Mouse (Mus musculus) liver, embryonic 14.5 days (tissue): ENCODE data around the gene Irs2. TPM values are rescaled to one million over a fixed set of nuclear protein-coding genes. Genes with fewer than 3 reads are reported as not detected.

Experiments used
- ATAC-seq: fragments of 200-750 bp; cut with Nextera tagmentation; 2 replicates; pipeline ENCODE4 v1.8.0; 2017; ENCODE audit warnings: moderate number of reproducible peaks, mild to moderate bottlenecking, moderate library complexity; ENCODE audit not compliant: insufficient read depth
- DNase-seq, 3 experiments: peaks; one replicate each; pipeline ENCODE4 v3.0.0-alpha.2; 2012 to 2013; ENCODE audit warnings: low read depth in 3 of 3, low spot score in 3 of 3
- H3K27ac ChIP-seq: fragments of 300-500 bp; sonication (generic); 2 replicates; pipeline ENCODE4 v1.5.1; 2014; ENCODE audit warnings: moderate library complexity, mild to moderate bottlenecking, control low read depth, inconsistent platforms
- H3K27me3 ChIP-seq: fragments of 300-500 bp; sonication (generic); 2 replicates; pipeline ENCODE4 v1.6.1; 2014; ENCODE audit warnings: mild to moderate bottlenecking, low read length, moderate library complexity; ENCODE audit not compliant: control insufficient read depth, insufficient read depth
- H3K36me3 ChIP-seq: fragments of 300-500 bp; sonication (generic); replicated peaks from 2 replicates; pipeline ENCODE4 v1.6.1; 2014; ENCODE audit warnings: low read depth; ENCODE audit not compliant: control insufficient read depth, insufficient read depth
- H3K4me1 ChIP-seq, 2 experiments: fragments of 200-500 bp in 1 of 2; fragments of 300-500 bp in 1 of 2; sonication (generic) in 1 of 2; replicated peaks; 2 replicates each; pipeline ENCODE4 v1.6.1; 2012 to 2014; ENCODE audit warnings: antibody characterized with exemption in 1 of 2, inconsistent platforms in 1 of 2, low read length in 1 of 2; ENCODE audit not compliant: control insufficient read depth in 2 of 2, insufficient read depth in 2 of 2
- H3K4me2 ChIP-seq: fragments of 300-500 bp; sonication (generic); 2 replicates; pipeline ENCODE4 v1.6.1; 2014; ENCODE audit warnings: low read depth, mild to moderate bottlenecking, control low read depth, moderate library complexity
- H3K4me3 ChIP-seq, 2 experiments: fragments of 200-500 bp in 1 of 2; fragments of 300-500 bp in 1 of 2; sonication (generic) in 1 of 2; 2 replicates each; pipeline ENCODE4 v1.5.1; 2012 to 2014; ENCODE audit warnings: low read depth in 2 of 2, low read length in 2 of 2, mild to moderate bottlenecking in 2 of 2, control low read depth in 1 of 2, inconsistent platforms in 1 of 2, moderate library complexity in 1 of 2; ENCODE audit not compliant: insufficient read depth in 1 of 2
- H3K9ac ChIP-seq: fragments of 300-500 bp; sonication (generic); replicated peaks from 2 replicates; pipeline ENCODE4 v1.6.1; 2014; ENCODE audit warnings: mild to moderate bottlenecking, control low read depth, moderate library complexity
- H3K9me3 ChIP-seq: fragments of 300-500 bp; sonication (generic); 2 replicates; pipeline ENCODE4 v1.6.1; 2016; ENCODE audit warnings: low read length, mixed read lengths; ENCODE audit not compliant: control insufficient read depth
- CTCF ChIP-seq: IDR thresholded peaks from 2 replicates; pipeline ENCODE4 v1.5.1; 2016; ENCODE audit warnings: antibody characterized with exemption, low read depth, control low read depth
- EP300 ChIP-seq: IDR thresholded peaks from 2 replicates; pipeline ENCODE4 v1.6.1; 2016; ENCODE audit warnings: antibody characterized with exemption, low read depth
- WGBS: fragments of 180-500 bp; shearing (Covaris S2); extraction: QIAGEN DNeasy Blood & Tissue Kit; methylation state at CpG from one replicate; pipeline ENCODE4 v1.1.7; 2014; ENCODE audit not compliant: insufficient replicate concordance; 5-methylcytosine and 5-hydroxymethylcytosine counted together
- polyA plus RNA-seq, 2 experiments: library from polyadenylated mRNA; depleted of rRNA in 1 of 2; stranded (reverse) in 1 of 2; unstranded in 1 of 2; fragments of >200 nt; fragmentation: Nextera tagmentation in 1 of 2; extraction: Ambion mirVana in 1 of 2; gene quantifications; 2 replicates each; pipeline versions ENCODE4 v1.2.1 to v1.2.3; 2012 to 2014

Gene Irs2
- polyA plus RNA-seq, 2 experiments = 2.9 to 4.7 TPM

GRCm38 (mm10) chr8:10991323-10991722, 16.9 kb downstream of the Irs2 start:
- Histone ChIP-seq H3K36me3 (peaks cover 19% of the 10 kb centered on the region), H3K27me3 (no peaks in the 10 kb centered on the region), H3K4me2 (peak overlapping the region; percentile 64), H3K4me1 (peaks cover 71 to 90% of the 10 kb centered on the region in 2 experiments), H3K9ac (peak overlapping the region; percentile 56), H3K27ac (peak overlapping the region; percentile 80), H3K9me3 (no peaks in the 10 kb centered on the region), H3K4me3 (no peak overlapping the region)
- no peak for DNase-seq
- 17% methylated on average over 2 of the region's 2 CpGs for WGBS
- TF ChIP-seq CTCF (no peak), EP300 (no peak)
- peak; percentile 14 for ATAC-seq

GRCm38 (mm10) chr8:10990421-10991110, 17.7 kb downstream of the Irs2 start:
- DNase-seq (no peak), ATAC-seq (peak; percentile 61; the same call in 1 of the 2 replicates)
- no peaks in the 10 kb centered on the region for H3K9me3 ChIP-seq
- H3K9ac ChIP-seq = peak overlapping the region; percentile 56
- H3K4me3 ChIP-seq = peak overlapping the region in 1 of 2 experiments; percentile 13; a peak in 1 of 4 replicates
- no peaks in the 10 kb centered on the region for H3K27me3 ChIP-seq
- H3K36me3 ChIP-seq = peaks cover 27% of the 10 kb centered on the region
- 10% methylated on average over 10 of the region's 10 CpGs for WGBS
- peak overlapping the region; percentile 64 for H3K4me2 ChIP-seq
- H3K4me1 ChIP-seq = peaks cover 70 to 90% of the 10 kb centered on the region in 2 experiments
- H3K27ac ChIP-seq = peak overlapping the region; percentile 80
- TF ChIP-seq EP300 (peak; percentile 57), CTCF (no peak)

GRCm38 (mm10) chr8:10989946-10990345, 18.3 kb downstream of the Irs2 start:
- Histone ChIP-seq H3K9me3 (no peaks in the 10 kb centered on the region), H3K27ac (peak overlapping the region; percentile 57), H3K4me2 (peak overlapping the region; percentile 64), H3K27me3 (no peaks in the 10 kb centered on the region), H3K4me3 (no peak overlapping the region), H3K36me3 (peaks cover 28% of the 10 kb centered on the region), H3K9ac (peak overlapping the region; percentile 28; the same call in 1 of the 2 replicates), H3K4me1 (peaks cover 67 to 89% of the 10 kb centered on the region in 2 experiments)
- ATAC-seq (no peak), DNase-seq (no peak)
- no peak for TF ChIP-seq CTCF
- no peak for TF ChIP-seq EP300
- 69% methylated on average over 3 of the region's 3 CpGs for WGBS

DNA sequence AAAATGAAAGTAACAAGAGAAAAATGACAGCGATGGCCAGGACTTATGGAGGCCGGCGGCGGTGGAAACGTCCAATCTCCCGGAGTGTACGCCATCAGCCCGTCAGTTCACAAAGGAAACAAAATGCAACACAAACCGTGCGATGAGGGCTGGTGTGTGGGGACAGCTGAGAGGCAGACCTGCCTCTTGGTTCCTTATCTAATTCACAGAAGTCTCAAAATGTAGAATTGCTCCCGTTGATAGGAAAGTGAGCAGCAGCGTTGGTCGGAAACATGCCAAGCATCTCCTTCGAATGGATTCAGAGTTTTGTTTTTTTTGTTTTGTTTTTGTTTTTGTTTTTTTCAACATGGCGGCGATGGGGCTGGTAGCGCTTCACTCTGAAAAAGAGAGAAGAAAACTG, 21.6 kb downstream of the Irs2 start:
- peak; percentile 24; the same call in 1 of the 2 replicates for ATAC-seq
- 52% methylated on average over 17 of the region's 17 CpGs for WGBS
- no peak for DNase-seq
- H3K4me2 ChIP-seq = peak overlapping the region; percentile 36
- no peak overlapping the region for H3K4me3 ChIP-seq
- H3K36me3 ChIP-seq = peaks cover 29% of the 10 kb centered on the region
- H3K4me1 ChIP-seq = peaks cover 50 to 62% of the 10 kb centered on the region in 2 experiments
- H3K9ac ChIP-seq = no peak overlapping the region; the same call in 1 of the 2 replicates
- TF ChIP-seq CTCF (no peak), EP300 (peak; percentile 58)
- peak overlapping the region; percentile 61 for H3K27ac ChIP-seq
- no peaks in the 10 kb centered on the region for H3K9me3 ChIP-seq
- no peaks in the 10 kb centered on the region for H3K27me3 ChIP-seq

GRCm38 (mm10) chr8:10985064-10985463, 23.2 kb downstream of the Irs2 start:
- TF ChIP-seq CTCF (no peak), EP300 (no peak)
- ATAC-seq (0 out of 2 replicates have a peak, but pooled peaks have one; percentile 38), DNase-seq (no peak)
- Histone ChIP-seq H3K4me3 (no peak overlapping the region), H3K4me1 (peaks cover 39 to 50% of the 10 kb centered on the region in 2 experiments), H3K36me3 (peaks cover 29% of the 10 kb centered on the region), H3K9me3 (no peaks in the 10 kb centered on the region), H3K4me2 (no peak overlapping the region), H3K27me3 (no peaks in the 10 kb centered on the region), H3K27ac (no peak overlapping the region), H3K9ac (no peak overlapping the region)
- 56% methylated on average over 7 of the region's 7 CpGs for WGBS
